Mouse (Mus musculus) embryonic facial prominence, embryonic 12.5 days (tissue): ENCODE results near the gene Gm29666. TPM values are rescaled to one million over a fixed set of nuclear protein-coding genes. Genes with fewer than 3 reads are reported as not detected.

Source experiments
- ATAC-seq: fragments of 200-750 bp; cut with Nextera tagmentation; 2 replicates; pipeline ENCODE4 v1.8.0; 2017; ENCODE audit not compliant: insufficient number of reproducible peaks, insufficient read depth, low FRiP score, low TSS enrichment
- H3K27ac ChIP-seq: fragments of 300-500 bp; sonication (generic); 2 replicates; pipeline ENCODE4 v1.5.1; 2016; ENCODE audit warnings: mild to moderate bottlenecking
- H3K27me3 ChIP-seq: fragments of 300-500 bp; sonication (generic); 2 replicates; pipeline ENCODE4 v1.6.1; 2016; ENCODE audit warnings: mild to moderate bottlenecking, moderate library complexity
- H3K36me3 ChIP-seq: fragments of 300-500 bp; sonication (generic); 2 replicates; pipeline ENCODE4 v1.6.1; 2016; ENCODE audit warnings: mild to moderate bottlenecking
- H3K4me1 ChIP-seq: fragments of 300-500 bp; sonication (generic); 2 replicates; pipeline ENCODE4 v1.6.1; 2016
- H3K4me2 ChIP-seq: fragments of 300-500 bp; sonication (generic); replicated peaks from 2 replicates; pipeline ENCODE4 v1.6.1; 2016; ENCODE audit warnings: mild to moderate bottlenecking, moderate library complexity
- H3K4me3 ChIP-seq: fragments of 300-500 bp; sonication (generic); 2 replicates; pipeline ENCODE4 v1.5.1; 2016; ENCODE audit warnings: mild to moderate bottlenecking
- H3K9ac ChIP-seq: fragments of 300-500 bp; sonication (generic); 2 replicates; pipeline ENCODE4 v1.6.1; 2016; ENCODE audit warnings: mild to moderate bottlenecking, moderate library complexity
- H3K9me3 ChIP-seq: fragments of 300-500 bp; sonication (generic); 2 replicates; pipeline ENCODE4 v1.6.1; 2016; ENCODE audit warnings: mild to moderate bottlenecking, moderate library complexity
- WGBS: fragments of 180-500 bp; shearing (Covaris S2); methylation state at CpG from one replicate; pipeline ENCODE4 v1.1.7; 2016; 5-methylcytosine and 5-hydroxymethylcytosine counted together
- polyA plus RNA-seq: library from polyadenylated mRNA; unstranded; fragments of >200 nt; fragmentation: Nextera tagmentation; extraction: Ambion mirVana; gene quantifications from 2 replicates; pipeline ENCODE4 v1.2.1, GENCODE M21; 2016

Gm29666 gene
- polyA plus RNA-seq, 1 experiment from 2014 or later, result 0.95 TPM

GRCm38 (mm10) chr15:84944319-84944718 lies 24.5 kb upstream of the Gm29666 start:
- peaks cover 48% of the 10 kb centered on the region for H3K36me3 ChIP-seq

GRCm38 (mm10) chr15:84942647-84943285 lies 22.9 kb upstream of the Gm29666 start:
- H3K9ac ChIP-seq, result no peak overlapping the region
- no peak overlapping the region for H3K4me3 ChIP-seq
- H3K27ac ChIP-seq, result no peak overlapping the region
- H3K36me3 ChIP-seq, result peaks cover 48% of the 10 kb centered on the region
- no peak for ATAC-seq
- no peaks in the 10 kb centered on the region for H3K9me3 ChIP-seq
- H3K4me1 ChIP-seq, result no peaks in the 10 kb centered on the region
- H3K27me3 ChIP-seq, result no peaks in the 10 kb centered on the region
- WGBS, result 75% methylated on average over 11 of the region's 11 CpGs
- no peak overlapping the region for H3K4me2 ChIP-seq

More at GRCm38 (mm10) chr15:84944319-84944718, 24.5 kb upstream of the Gm29666 start:
- H3K27ac ChIP-seq, result no peak overlapping the region
- 81% methylated on average over 5 of the region's 5 CpGs for WGBS
- no peaks in the 10 kb centered on the region for H3K27me3 ChIP-seq
- no peaks in the 10 kb centered on the region for H3K4me1 ChIP-seq
- no peak for ATAC-seq
- no peak overlapping the region for H3K4me2 ChIP-seq
- no peak overlapping the region for H3K9ac ChIP-seq
- no peaks in the 10 kb centered on the region for H3K9me3 ChIP-seq
- H3K4me3 ChIP-seq, result no peak overlapping the region

- Histone ChIP-seq H3K27ac (no peak overlapping the region), H3K9ac (no peak overlapping the region), H3K4me3 (no peak overlapping the region), H3K27me3 (no peaks in the 10 kb centered on the region), H3K4me1 (no peaks in the 10 kb centered on the region), H3K4me2 (no peak overlapping the region), H3K9me3 (no peaks in the 10 kb centered on the region), H3K36me3 (peaks cover 70% of the 10 kb centered on the region)
- 75% methylated on average over 12 of the region's 12 CpGs for WGBS
- no peak for ATAC-seq
Measured at GRCm38 (mm10) chr15:84940102-84940501, 20.3 kb upstream of the Gm29666 start.

- H3K9ac ChIP-seq, result no peak overlapping the region
- WGBS, result 94% methylated on average over 16 of the region's 16 CpGs
- H3K4me1 ChIP-seq, result no peaks in the 10 kb centered on the region
- no peaks in the 10 kb centered on the region for H3K9me3 ChIP-seq
- H3K4me3 ChIP-seq, result no peak overlapping the region
- ATAC-seq, result no peak
- H3K27me3 ChIP-seq, result no peaks in the 10 kb centered on the region
- no peak overlapping the region for H3K27ac ChIP-seq
- peaks cover 97% of the 10 kb centered on the region for H3K36me3 ChIP-seq
- H3K4me2 ChIP-seq, result no peak overlapping the region
Measured at GRCm38 (mm10) chr15:84934901-84935300, 15.1 kb upstream of the Gm29666 start.

GRCm38 (mm10) chr15:84932351-84932750 lies 12.5 kb upstream of the Gm29666 start:
- H3K9me3 ChIP-seq, result no peaks in the 10 kb centered on the region
- ATAC-seq, result no peak
- WGBS, result 49% methylated on average over 5 of the region's 5 CpGs
- H3K36me3 ChIP-seq, result peaks cover 95% of the 10 kb centered on the region
- H3K27ac ChIP-seq, result no peak overlapping the region
- no peaks in the 10 kb centered on the region for H3K4me1 ChIP-seq
- H3K27me3 ChIP-seq, result no peaks in the 10 kb centered on the region
- H3K4me3 ChIP-seq, result no peak overlapping the region
- H3K9ac ChIP-seq, result no peak overlapping the region
- no peak overlapping the region for H3K4me2 ChIP-seq

- peak overlapping the region; percentile 68 for H3K4me2 ChIP-seq
- H3K4me3 ChIP-seq, result 0 out of 2 replicates have a peak overlapping the region, but pooled peaks have one; percentile 0
- no peak overlapping the region for H3K9ac ChIP-seq
- H3K27ac ChIP-seq, result no peak overlapping the region
- no peaks in the 10 kb centered on the region for H3K9me3 ChIP-seq
- 80% methylated on average over 1 of the region's 1 CpGs for WGBS
- ATAC-seq, result no peak
- peaks cover 25% of the 10 kb centered on the region; the same call in 1 of the 2 replicates for H3K4me1 ChIP-seq
- H3K36me3 ChIP-seq, result peaks cover 31% of the 10 kb centered on the region
- no peaks in the 10 kb centered on the region for H3K27me3 ChIP-seq
Measured at GRCm38 (mm10) chr15:84925495-84926018, 5.7 kb upstream of the Gm29666 start.

- WGBS, result 16% methylated on average over 9 of the region's 9 CpGs
- peak overlapping the region; percentile 90 for H3K4me3 ChIP-seq
- H3K9ac ChIP-seq, result peak overlapping the region; percentile 96; the same call in 1 of the 2 replicates
- no peaks in the 10 kb centered on the region for H3K27me3 ChIP-seq
- H3K27ac ChIP-seq, result no peak overlapping the region
- H3K36me3 ChIP-seq, result peaks cover 25% of the 10 kb centered on the region
- H3K4me2 ChIP-seq, result peak overlapping the region; percentile 68
- no peaks in the 10 kb centered on the region for H3K9me3 ChIP-seq
- H3K4me1 ChIP-seq, result peaks cover 25% of the 10 kb centered on the region; the same call in 1 of the 2 replicates
- ATAC-seq, result no peak
Measured at GRCm38 (mm10) chr15:84924781-84925315, 5.0 kb upstream of the Gm29666 start.

GRCm38 (mm10) chr15:84923508-84924181 lies 3.8 kb upstream of the Gm29666 start:
- H3K4me1 ChIP-seq, result peaks cover 25% of the 10 kb centered on the region; the same call in 1 of the 2 replicates
- WGBS, result under 1% methylated on average over 68 of the region's 68 CpGs
- H3K4me3 ChIP-seq, result peak overlapping the region; percentile 90
- peak overlapping the region; percentile 68 for H3K4me2 ChIP-seq
- H3K36me3 ChIP-seq, result peaks cover 13% of the 10 kb centered on the region
- H3K27me3 ChIP-seq, result no peaks in the 10 kb centered on the region
- peak overlapping the region; percentile 93 for H3K27ac ChIP-seq
- peak overlapping the region; percentile 96 for H3K9ac ChIP-seq
- H3K9me3 ChIP-seq, result no peaks in the 10 kb centered on the region
- peak; percentile 61 for ATAC-seq

- Histone ChIP-seq H3K9ac (peak within 1 kb of the TSS; percentile 96), H3K4me3 (peak within 1 kb of the TSS; percentile 90), H3K36me3 (peaks cover 7% of the 10 kb centered on the region), H3K27me3 (no peaks in the 10 kb centered on the region), H3K4me2 (peak within 1 kb of the TSS; percentile 79), H3K4me1 (peaks cover 25% of the 10 kb centered on the region; the same call in 1 of the 2 replicates), H3K9me3 (no peaks in the 10 kb centered on the region), H3K27ac (peak within 1 kb of the TSS; percentile 93)
- ATAC-seq, result peak; percentile 84
- WGBS, result under 1% methylated on average over 60 of the region's 60 CpGs
Measured at GRCm38 (mm10) chr15:84922884-84923507, 3.2 kb upstream of the Gm29666 start, which contains the start of gene Nup50. TSS of gene Nup50 (plus strand) at chr15:84923411.

- ATAC-seq, result no peak
- no peak overlapping the region for H3K4me2 ChIP-seq
- H3K27ac ChIP-seq, result no peak overlapping the region
- H3K36me3 ChIP-seq, result no peaks in the 10 kb centered on the region
- WGBS, result 82% methylated on average over 3 of the region's 3 CpGs
- H3K27me3 ChIP-seq, result no peaks in the 10 kb centered on the region
- H3K9me3 ChIP-seq, result no peaks in the 10 kb centered on the region
- no peak overlapping the region for H3K9ac ChIP-seq
- no peak overlapping the region for H3K4me3 ChIP-seq
- no peaks in the 10 kb centered on the region for H3K4me1 ChIP-seq
Measured at GRCm38 (mm10) chr15:84913201-84913600, 6.6 kb downstream of the Gm29666 start.

- ATAC-seq, result no peak
- H3K4me2 ChIP-seq, result no peak overlapping the region
- H3K9me3 ChIP-seq, result no peaks in the 10 kb centered on the region
- H3K4me3 ChIP-seq, result no peak overlapping the region
- 58% methylated on average over 7 of the region's 7 CpGs for WGBS
- no peaks in the 10 kb centered on the region for H3K4me1 ChIP-seq
- no peaks in the 10 kb centered on the region for H3K27me3 ChIP-seq
- no peak overlapping the region for H3K27ac ChIP-seq
- no peaks in the 10 kb centered on the region for H3K36me3 ChIP-seq
- H3K9ac ChIP-seq, result no peak overlapping the region
Measured at GRCm38 (mm10) chr15:84903843-84904385, 15.9 kb downstream of the Gm29666 start.
